Mouse (Mus musculus) thymus, postnatal 25 days (tissue): ENCODE measurements around the gene Xpnpep2.

Source experiments
- DNase-seq: peaks from one replicate; pipeline ENCODE4 v3.0.0; 2022

The Xpnpep2 gene

DNA sequence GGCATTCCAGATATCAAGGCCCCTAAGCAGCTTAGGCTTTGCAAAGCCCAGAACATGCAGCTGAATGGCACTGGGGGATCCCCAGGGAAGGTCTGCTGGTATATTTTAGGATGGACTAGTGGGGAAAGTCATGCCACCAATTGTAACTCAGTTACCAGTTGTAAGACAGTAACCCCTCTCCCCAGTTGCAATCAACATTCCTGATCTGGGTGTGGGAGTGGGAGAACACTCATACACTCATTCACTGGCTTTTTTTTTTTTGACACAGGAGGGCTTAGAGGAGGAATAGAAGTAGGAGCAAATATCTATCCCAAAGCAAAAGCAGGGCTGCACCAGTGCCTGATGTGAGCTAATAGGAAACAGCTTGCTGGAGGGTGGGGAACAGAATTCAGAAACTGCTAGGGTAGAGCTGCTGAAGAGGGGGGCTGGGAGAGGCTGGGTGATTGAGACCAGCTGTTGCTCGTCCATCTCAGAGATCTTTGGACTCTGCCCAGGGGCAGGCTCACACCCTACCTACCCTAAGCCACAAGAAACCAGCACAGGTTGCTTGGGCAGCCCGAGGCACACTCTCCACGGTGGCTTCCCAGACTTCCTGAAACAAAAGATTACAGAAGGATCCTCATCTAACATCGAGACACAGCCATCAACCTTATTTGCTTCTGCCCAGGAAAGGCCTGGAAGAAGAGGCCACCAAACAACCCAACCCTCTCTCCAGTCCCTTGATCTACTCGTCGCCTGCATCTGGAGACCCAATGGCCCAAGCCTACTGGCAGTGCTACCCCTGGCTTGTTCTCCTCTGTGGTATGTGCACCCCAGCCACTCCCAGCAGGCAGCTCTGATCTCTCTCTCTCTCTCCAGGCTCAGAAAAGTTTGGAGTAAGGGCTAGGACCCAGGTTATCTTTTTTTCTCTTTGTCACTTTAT, at the start of gene Xpnpep2:
Gene Xpnpep2, plus strand, starts transcription at position 332 of the 922 bp plus-strand sequence.
- DNase-seq: no peak

GRCm38 (mm10) chrX:48062481-48062880, 46.0 kb upstream of the Xpnpep2 start:
- DNase-seq: no peak

- no peak for DNase-seq
Observed at GRCm38 (mm10) chrX:48064166-48064853, 44.2 kb upstream of the Xpnpep2 start.

- DNase-seq: no peak
Observed at GRCm38 (mm10) chrX:48066891-48067290, 41.6 kb upstream of the Xpnpep2 start.

- DNase-seq: no peak
Observed at GRCm38 (mm10) chrX:48071961-48072360, 36.6 kb upstream of the Xpnpep2 start.

DNA sequence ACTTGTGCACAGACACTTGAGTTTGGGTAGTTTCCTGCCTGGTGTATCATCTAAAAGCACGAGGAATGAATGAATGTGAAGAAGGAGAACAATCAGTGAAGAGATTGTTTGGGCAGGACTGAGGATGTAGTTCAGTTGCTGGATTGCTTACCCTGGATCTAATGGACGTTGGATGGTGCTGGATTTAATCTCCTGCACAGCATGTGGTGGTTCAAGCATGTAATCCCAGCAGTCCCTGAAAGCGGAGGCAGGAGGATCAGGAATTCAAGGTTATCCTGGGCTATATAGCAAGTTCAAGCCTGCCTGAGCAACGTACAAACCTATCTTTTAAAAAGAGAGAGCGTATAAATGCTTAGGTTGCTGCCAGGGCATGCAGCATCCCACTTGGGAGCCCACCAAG, 36.1 kb upstream of the Xpnpep2 start:
- DNase-seq: no peak

DNA sequence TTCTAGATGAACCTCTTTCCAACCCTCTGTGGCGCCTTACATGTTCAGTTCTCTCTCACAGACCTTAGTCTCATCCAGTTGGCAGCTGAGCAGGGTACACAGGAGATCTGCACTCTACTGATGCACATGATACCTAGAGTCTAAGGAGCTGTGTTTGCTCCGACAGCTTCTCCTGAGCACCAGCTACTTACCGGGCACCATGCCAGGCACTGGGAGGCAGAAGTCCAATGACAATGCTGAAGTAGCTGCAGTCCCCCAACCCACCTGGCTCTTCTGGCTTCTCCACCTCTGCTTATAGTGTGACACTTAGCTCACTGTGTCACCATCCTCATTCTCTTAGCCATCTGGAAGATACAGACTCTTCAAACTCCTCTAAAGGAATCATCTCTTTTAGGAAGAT, 33.8 kb upstream of the Xpnpep2 start:
- DNase-seq: no peak

DNA sequence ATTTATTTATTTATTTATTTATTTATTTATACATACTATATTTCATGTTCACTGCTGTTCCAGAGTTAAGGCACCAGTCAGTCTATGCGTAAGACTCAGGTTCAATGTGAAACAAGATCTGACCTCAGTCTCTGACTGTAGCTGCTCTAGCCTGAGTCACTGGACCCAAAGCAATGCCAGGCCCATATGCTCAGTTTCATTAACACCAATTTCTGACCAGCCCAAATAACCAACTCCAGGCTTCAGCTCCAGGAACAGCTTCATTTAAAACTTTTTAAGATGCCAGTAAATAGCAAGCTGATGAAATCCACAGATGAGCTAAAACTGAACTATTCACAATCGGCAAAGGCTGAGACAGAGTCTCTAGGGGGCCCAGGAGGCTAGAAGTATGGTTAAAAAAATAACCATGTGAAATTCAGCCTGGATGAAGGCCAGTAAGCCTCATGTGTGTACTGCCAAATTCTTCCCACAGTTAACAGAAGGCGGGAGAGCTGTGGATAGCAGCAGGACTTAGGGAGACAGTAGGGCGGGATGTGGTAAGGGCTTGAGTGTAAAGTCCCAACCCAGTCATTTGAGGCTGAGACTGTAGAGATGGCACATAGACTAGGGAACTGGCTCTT, 31.6 kb upstream of the Xpnpep2 start:
- no peak for DNase-seq

DNA sequence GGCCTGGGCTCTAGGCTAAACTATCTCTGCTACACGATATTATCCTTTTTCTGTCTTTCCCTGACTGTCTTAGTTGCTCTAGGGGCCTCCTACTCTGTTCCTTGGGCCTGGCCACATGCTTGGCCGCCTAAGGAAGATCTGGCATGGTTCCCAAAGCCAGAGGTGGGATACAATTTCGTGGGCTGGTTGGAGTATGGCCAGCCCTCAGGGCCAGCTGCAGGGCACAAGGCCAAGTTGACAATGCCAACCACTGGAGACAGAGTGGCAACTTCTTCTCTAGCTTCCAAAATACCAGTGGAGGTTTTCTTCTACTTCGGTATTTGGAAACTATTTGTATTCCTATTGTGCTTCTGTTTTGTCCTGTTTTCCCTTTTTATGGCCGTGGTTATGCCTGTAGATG, 26.2 kb upstream of the Xpnpep2 start:
- no peak for DNase-seq

- no peak for DNase-seq
Observed at GRCm38 (mm10) chrX:48092129-48092528, 16.4 kb upstream of the Xpnpep2 start.

- peak; percentile 22 for DNase-seq
Observed at GRCm38 (mm10) chrX:48093555-48093954, 15.0 kb upstream of the Xpnpep2 start.

DNA sequence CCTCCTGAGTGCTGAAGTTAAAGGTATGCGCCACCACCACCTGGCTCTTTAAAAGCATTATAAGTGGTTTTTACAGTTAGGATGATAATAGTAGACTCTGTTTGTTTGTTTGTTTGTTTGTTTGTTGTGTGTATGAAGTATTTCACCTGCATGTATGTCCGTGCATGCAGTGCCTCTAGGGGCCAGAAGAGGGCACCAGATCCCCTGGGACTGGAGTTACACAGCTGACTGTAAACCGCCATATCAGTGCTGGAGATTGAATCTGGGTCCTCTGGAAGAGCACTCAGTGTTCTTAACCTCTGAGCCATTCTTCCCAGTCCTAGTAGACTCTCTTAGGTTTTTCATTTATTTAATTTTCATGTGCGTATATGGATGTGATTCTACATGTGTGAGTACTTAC, 13.9 kb upstream of the Xpnpep2 start:
- DNase-seq: peak; percentile 70

GRCm38 (mm10) chrX:48096580-48096979, 11.9 kb upstream of the Xpnpep2 start:
- no peak for DNase-seq

- peak; percentile 56 for DNase-seq
Observed at GRCm38 (mm10) chrX:48098470-48099129, 9.9 kb upstream of the Xpnpep2 start.

- DNase-seq: no peak
Observed at GRCm38 (mm10) chrX:48099871-48100270, 8.7 kb upstream of the Xpnpep2 start.

DNA sequence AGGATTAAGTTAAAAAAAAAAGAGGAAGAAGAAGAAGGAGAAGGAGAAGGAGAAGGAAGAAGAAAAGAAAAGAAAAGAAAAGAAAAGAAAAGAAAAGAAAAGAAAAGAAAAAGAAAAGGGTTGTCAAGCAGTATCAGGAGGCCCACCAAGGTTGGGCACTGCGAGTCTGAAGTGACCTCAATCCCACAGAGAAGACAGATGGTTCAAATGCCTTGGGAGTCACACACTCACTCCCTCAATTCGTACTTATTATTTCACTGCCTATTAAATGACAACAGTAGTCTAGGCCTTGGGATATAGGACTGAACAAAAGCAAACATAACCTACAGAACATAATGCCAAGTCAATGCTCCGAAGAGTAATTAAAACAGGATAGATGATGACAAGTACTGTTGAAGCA, 5.3 kb upstream of the Xpnpep2 start:
- no peak for DNase-seq

DNA sequence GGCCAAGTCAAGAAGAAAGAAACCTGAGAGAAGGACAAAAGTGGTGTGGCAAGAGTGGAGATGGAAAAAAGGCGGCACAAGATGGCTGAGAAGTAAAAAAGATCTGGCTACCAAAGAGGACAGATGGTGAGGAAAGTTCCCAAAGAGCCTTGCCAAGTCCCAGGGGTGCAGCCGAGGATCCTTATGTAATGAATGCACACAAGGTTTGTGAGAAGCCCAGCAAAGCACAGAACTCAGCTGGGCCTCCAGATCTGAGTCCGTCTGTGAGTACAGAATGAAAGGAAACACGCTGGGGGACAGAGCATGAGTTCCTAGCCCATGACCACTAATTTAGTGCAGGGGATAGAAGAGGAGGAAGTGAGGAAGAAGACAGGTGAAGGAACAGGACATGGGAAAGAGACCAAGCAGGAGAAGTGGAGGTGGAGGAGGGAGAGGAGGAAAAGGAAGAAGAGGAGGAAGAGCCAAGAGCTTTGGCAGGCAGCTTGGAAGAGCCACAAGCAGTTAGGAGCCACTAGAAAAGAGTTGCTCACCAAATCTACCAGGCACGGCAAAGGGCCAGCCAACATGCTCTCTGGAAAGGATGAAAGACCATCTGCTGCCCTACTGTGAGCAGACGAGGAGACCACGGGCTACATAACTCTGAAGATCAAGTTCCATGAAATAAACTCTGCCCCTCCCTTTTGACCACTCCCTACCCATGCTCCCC, 3.6 kb upstream of the Xpnpep2 start:
- DNase-seq: no peak

- DNase-seq: no peak
Observed at GRCm38 (mm10) chrX:48106226-48106625, 2.3 kb upstream of the Xpnpep2 start.

DNA sequence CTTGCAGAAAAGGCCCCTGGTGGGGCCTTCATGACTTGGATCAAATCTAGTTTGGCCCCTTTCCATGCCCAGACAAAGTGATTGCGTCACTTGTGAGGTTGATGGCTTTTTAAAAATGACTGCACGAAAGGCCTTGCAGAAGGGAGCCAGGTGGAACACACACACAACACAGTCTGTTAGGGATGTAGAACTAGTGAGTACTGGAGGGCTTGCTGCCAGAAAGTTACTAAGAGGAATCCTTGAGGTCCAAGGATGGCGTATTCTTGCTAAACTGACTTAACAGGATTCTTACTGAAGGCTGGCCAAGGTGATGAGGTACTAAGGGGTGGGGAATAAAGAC, 761 bp downstream of the Xpnpep2 start:
- no peak for DNase-seq

DNA sequence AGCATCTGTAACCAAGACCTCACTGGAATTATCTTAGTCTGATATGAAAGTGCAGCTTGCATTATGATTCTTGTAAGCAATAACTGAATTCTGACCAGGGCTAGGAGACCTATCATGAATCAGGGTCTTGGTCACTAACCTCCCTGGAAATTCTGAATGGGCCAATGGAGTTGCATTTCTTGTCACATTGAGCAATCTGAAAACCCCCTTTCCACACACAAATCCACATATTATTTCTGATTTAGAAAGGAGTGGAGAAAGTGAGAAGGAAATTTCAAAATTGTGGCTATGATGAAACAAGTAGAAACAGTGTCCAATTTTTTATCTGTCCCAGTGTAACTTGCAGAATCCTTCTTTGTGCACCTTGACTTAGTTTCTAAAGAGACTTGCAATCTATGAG, 10.8 kb downstream of the Xpnpep2 start:
- DNase-seq: no peak

GRCm38 (mm10) chrX:48124132-48125071, 15.9 kb downstream of the Xpnpep2 start:
- peak; percentile 72 for DNase-seq
